Mouse (Mus musculus): Measurements from ENCODE around the gene Optn. TPM values are rescaled to one million over a fixed set of nuclear protein-coding genes. Genes with fewer than 3 reads are reported as not detected.
A peak's percentile ranks its signal among the peaks of the same experiment; 100 is the strongest.

Optn gene
- polyA plus RNA-seq, 1 experiment from 2014 or later: 23.0 TPM

GRCm38 (mm10) chr2:4994436-4994835 lies 69.4 kb downstream of the Optn start:
- WGBS: 91% methylated on average over 4 of the region's 4 CpGs

GRCm38 (mm10) chr2:4993584-4993983 lies 70.3 kb downstream of the Optn start:
- no peak for ATAC-seq (ENCODE audit: low FRiP score, low read depth)
- Histone ChIP-seq H3K9me3 (no peaks in the 10 kb centered on the region), H3K9ac (no peak overlapping the region), H3K4me1 (replicated peaks) (no peaks in the 10 kb centered on the region), H3K4me2 (no peak overlapping the region), H3K36me3 (no peaks in the 10 kb centered on the region), H3K4me3 (no peak overlapping the region), H3K27me3 (no peaks in the 10 kb centered on the region), H3K27ac (replicated peaks) (no peak overlapping the region)
- WGBS: 87% methylated on average over 11 of the region's 11 CpGs

More at GRCm38 (mm10) chr2:4994436-4994835, 69.4 kb downstream of the Optn start:
- H3K36me3 ChIP-seq: no peaks in the 10 kb centered on the region
- no peak overlapping the region for H3K27ac ChIP-seq (replicated peaks)
- no peaks in the 10 kb centered on the region for H3K9me3 ChIP-seq
- no peak overlapping the region for H3K9ac ChIP-seq
- no peak overlapping the region for H3K4me2 ChIP-seq
- no peak overlapping the region for H3K4me3 ChIP-seq
- no peak for ATAC-seq (ENCODE audit: low FRiP score, low read depth)
- H3K27me3 ChIP-seq: no peaks in the 10 kb centered on the region
- no peaks in the 10 kb centered on the region for H3K4me1 ChIP-seq (replicated peaks)

- Histone ChIP-seq H3K27ac (replicated peaks) (no peak overlapping the region), H3K27me3 (no peaks in the 10 kb centered on the region), H3K4me2 (no peak overlapping the region), H3K9me3 (no peaks in the 10 kb centered on the region), H3K4me1 (replicated peaks) (no peaks in the 10 kb centered on the region), H3K36me3 (no peaks in the 10 kb centered on the region), H3K9ac (no peak overlapping the region), H3K4me3 (no peak overlapping the region)
- no peak for ATAC-seq (ENCODE audit: low FRiP score, low read depth)
- WGBS: 82% methylated on average over 11 of the region's 11 CpGs
Measured at GRCm38 (mm10) chr2:4988826-4989424, 74.9 kb downstream of the Optn start.

GRCm38 (mm10) chr2:4987388-4988180 lies 76.3 kb downstream of the Optn start:
- Histone ChIP-seq H3K9me3 (no peaks in the 10 kb centered on the region), H3K27me3 (no peaks in the 10 kb centered on the region), H3K9ac (no peak overlapping the region), H3K4me3 (no peak overlapping the region), H3K4me2 (no peak overlapping the region), H3K27ac (replicated peaks) (no peak overlapping the region), H3K36me3 (no peaks in the 10 kb centered on the region), H3K4me1 (replicated peaks) (no peaks in the 10 kb centered on the region)
- 84% methylated on average over 8 of the region's 8 CpGs for WGBS
- no peak for ATAC-seq (ENCODE audit: low FRiP score, low read depth)

- Histone ChIP-seq H3K4me2 (no peak overlapping the region), H3K4me3 (no peak overlapping the region), H3K4me1 (replicated peaks) (no peaks in the 10 kb centered on the region), H3K9ac (no peak overlapping the region), H3K9me3 (no peaks in the 10 kb centered on the region), H3K27me3 (no peaks in the 10 kb centered on the region), H3K36me3 (no peaks in the 10 kb centered on the region), H3K27ac (replicated peaks) (no peak overlapping the region)
- no peak for ATAC-seq (ENCODE audit: low FRiP score, low read depth)
- WGBS: 90% methylated on average over 4 of the region's 4 CpGs
Measured at GRCm38 (mm10) chr2:4986798-4987197, 77.1 kb downstream of the Optn start.

GRCm38 (mm10) chr2:4985000-4985399 lies 78.9 kb downstream of the Optn start:
- Histone ChIP-seq H3K9me3 (no peaks in the 10 kb centered on the region), H3K36me3 (no peaks in the 10 kb centered on the region), H3K4me1 (replicated peaks) (no peaks in the 10 kb centered on the region), H3K9ac (no peak overlapping the region), H3K4me3 (no peak overlapping the region), H3K4me2 (no peak overlapping the region), H3K27ac (replicated peaks) (no peak overlapping the region), H3K27me3 (no peaks in the 10 kb centered on the region)
- 86% methylated on average over 6 of the region's 6 CpGs for WGBS
- no peak for ATAC-seq (ENCODE audit: low FRiP score, low read depth)

GRCm38 (mm10) chr2:4983987-4984386 lies 79.9 kb downstream of the Optn start:
- Histone ChIP-seq H3K27me3 (no peaks in the 10 kb centered on the region), H3K9ac (no peak overlapping the region), H3K4me1 (replicated peaks) (0 out of 2 replicates have a peak, but pooled peaks cover under 1% of the 10 kb centered on the region), H3K27ac (replicated peaks) (no peak overlapping the region), H3K36me3 (no peaks in the 10 kb centered on the region), H3K9me3 (no peaks in the 10 kb centered on the region), H3K4me3 (no peak overlapping the region), H3K4me2 (no peak overlapping the region)
- 34% methylated on average over 5 of the region's 5 CpGs for WGBS
- no peak for ATAC-seq (ENCODE audit: low FRiP score, low read depth)

GRCm38 (mm10) chr2:4978091-4978490 lies 85.8 kb downstream of the Optn start:
- WGBS: 32% methylated on average over 8 of the region's 8 CpGs
- peak overlapping the region; percentile 20; the same call in 1 of the 2 replicates for H3K27ac ChIP-seq (replicated peaks)
- peak; percentile 61; the same call in 1 of the 2 replicates for ATAC-seq (ENCODE audit: low FRiP score, low read depth)

GRCm38 (mm10) chr2:4975807-4976206 lies 88.0 kb downstream of the Optn start, which contains the start of gene Ucma:
TSS of gene Ucma (plus strand) at chr2:4976122.
- H3K9me3 ChIP-seq: no peaks in the 10 kb centered on the region
- peak; percentile 42; the same call in 1 of the 2 replicates for ATAC-seq (ENCODE audit: low FRiP score, low read depth)
- 0 out of 2 replicates have a peak, but pooled peaks cover 3% of the 10 kb centered on the region for H3K4me1 ChIP-seq (replicated peaks)
- H3K36me3 ChIP-seq: no peaks in the 10 kb centered on the region
- H3K4me2 ChIP-seq: no peak within 1 kb of the TSS
- WGBS: 71% methylated on average over 5 of the region's 5 CpGs
- no peak within 1 kb of the TSS for H3K27ac ChIP-seq (replicated peaks)
- H3K9ac ChIP-seq: no peak within 1 kb of the TSS
- no peak within 1 kb of the TSS for H3K4me3 ChIP-seq
- no peaks in the 10 kb centered on the region for H3K27me3 ChIP-seq

More at GRCm38 (mm10) chr2:4978091-4978490, 85.8 kb downstream of the Optn start:
- H3K4me3 ChIP-seq: no peak overlapping the region
- no peak overlapping the region for H3K4me2 ChIP-seq
- H3K27me3 ChIP-seq: no peaks in the 10 kb centered on the region
- no peaks in the 10 kb centered on the region for H3K36me3 ChIP-seq
- no peak overlapping the region for H3K9ac ChIP-seq
- no peaks in the 10 kb centered on the region for H3K9me3 ChIP-seq
- H3K4me1 ChIP-seq (replicated peaks): 0 out of 2 replicates have a peak, but pooled peaks cover 3% of the 10 kb centered on the region

Other genes starting within 250 kb of the Optn start
- 56.6 and 57.1 TPM in 2 replicates for gene Sephs1, start 182.5 kb downstream of the Optn start, polyA plus RNA-seq (2015; fragmentation: Nextera tagmentation; extraction: Ambion mirVana)
- 82.7 and 91.2 TPM in 2 replicates for gene Phyh, start 145.0 kb downstream of the Optn start, polyA plus RNA-seq (2015; fragmentation: Nextera tagmentation; extraction: Ambion mirVana)
- gene Ucma, start 87.9 kb downstream of the Optn start, polyA plus RNA-seq (2015; fragmentation: Nextera tagmentation; extraction: Ambion mirVana): 1.7 and 2.3 TPM in 2 replicates
- gene Mcm10, start 51.3 kb downstream of the Optn start, polyA plus RNA-seq (2015; fragmentation: Nextera tagmentation; extraction: Ambion mirVana): 5.8 and 5.9 TPM in 2 replicates
- gene Ccdc3, start 73.7 kb upstream of the Optn start, polyA plus RNA-seq (2015; fragmentation: Nextera tagmentation; extraction: Ambion mirVana): 10.1 and 15.2 TPM in 2 replicates

All from hindbrain, embryonic 15.5 days (tissue).